Mouse (Mus musculus) kidney, postnatal 36 days (tissue): ENCODE measurements around the gene Zbtb16.

Experiments
- DNase-seq, 2 experiments: peaks; one replicate each; pipeline ENCODE4 v3.0.0; 2021 to 2022; ENCODE audit warnings: mixed read lengths in 2 of 2

The Zbtb16 gene

DNA sequence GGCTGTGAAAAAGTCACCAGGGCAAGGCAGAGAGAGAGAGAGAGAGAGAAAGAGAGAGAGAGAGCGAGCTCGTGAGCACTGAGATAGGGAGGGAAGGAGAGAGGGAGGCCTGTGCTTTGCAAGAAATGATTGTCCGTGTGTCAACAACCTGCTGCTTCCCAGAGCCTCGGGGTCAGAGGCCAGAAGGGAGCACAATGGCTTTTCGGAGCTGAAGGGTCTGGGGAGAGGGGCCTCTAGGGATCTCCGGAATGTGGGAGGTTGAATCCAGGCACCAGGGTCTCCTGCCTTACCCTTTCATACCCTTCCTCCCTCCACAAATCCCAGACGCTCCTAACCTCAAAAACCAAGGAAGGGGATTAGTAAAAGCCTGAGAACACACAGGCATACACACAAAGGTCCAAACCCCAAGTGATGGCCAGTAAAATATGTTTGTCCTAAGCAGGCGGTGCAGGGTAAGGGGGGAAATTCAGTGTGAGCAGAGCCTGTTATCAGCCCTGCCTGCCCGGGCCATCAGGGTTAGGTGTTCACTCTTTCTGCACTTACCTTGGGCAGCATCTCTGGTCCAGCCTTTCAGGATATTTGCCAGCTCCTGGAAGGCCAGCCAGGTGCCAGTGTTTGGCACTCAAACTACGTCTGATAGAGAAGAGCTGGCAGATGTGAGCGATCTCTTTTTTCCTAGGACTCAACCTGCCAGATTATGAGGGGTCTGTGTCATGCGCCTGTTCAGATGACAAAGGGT, 139.1 kb downstream of the Zbtb16 start:
- no peak for DNase-seq

DNA sequence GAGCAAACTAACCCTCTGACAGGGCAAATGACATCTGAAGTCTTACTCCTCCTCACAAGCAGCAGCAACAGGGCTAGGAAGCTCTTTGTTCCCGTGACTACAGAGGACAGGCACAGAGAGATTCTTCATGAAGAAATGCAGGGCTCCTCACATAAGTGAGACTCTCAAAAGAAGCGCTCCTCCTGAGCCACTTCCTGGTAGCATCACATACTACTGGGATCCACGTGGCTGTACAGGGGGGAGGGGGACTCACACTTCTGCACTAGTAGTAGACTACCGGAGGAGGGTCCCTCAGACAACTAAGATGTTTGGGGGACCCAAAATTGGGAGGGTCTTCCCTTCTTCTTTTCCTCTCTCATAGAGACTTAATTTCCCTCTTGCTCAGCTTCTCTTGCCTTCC, 139.7 kb downstream of the Zbtb16 start:
- DNase-seq: no peak

DNA sequence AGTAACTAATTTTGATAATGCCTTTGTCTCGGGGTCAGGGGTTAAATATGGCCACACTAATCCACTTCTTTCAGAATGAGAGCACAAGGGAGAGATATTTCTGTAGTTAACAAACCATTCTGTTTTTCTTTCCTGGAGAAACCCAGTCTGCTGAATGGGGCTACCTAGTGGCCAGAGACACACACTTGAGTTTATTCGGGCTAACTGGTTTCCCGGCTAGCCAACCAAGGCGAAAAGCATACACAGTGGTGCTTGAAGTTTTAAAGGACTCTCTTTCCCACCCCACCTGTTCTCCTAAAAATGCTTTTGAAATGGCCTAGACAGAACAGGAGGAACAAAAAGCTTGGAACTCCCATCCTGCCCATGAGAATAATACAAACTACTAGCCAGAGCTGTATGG, 140.2 kb downstream of the Zbtb16 start:
- DNase-seq: no peak

DNA sequence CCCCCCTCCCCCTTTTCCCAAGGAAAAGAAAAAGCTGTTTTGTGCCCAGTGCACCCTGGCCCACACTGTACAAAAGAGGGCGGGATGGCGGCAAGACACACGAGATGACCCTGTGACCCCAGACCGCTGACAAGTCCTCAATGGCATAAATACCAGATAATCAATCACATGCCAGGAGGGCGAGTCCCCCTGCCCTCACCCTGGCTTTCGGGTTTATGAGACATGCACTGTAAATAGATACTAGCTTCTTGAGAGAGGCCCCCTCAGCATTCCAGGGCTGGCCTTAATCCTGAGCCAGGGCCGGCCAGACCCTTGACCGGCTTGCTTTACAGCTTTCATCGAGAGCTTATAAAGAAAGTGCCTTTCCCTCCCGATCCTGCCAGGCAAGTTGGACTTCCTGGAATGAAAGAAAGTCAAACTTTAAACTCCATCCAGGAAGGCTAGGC, 141.4 kb downstream of the Zbtb16 start:
- peak in 1 of 2 experiments; percentile 31 for DNase-seq

DNA sequence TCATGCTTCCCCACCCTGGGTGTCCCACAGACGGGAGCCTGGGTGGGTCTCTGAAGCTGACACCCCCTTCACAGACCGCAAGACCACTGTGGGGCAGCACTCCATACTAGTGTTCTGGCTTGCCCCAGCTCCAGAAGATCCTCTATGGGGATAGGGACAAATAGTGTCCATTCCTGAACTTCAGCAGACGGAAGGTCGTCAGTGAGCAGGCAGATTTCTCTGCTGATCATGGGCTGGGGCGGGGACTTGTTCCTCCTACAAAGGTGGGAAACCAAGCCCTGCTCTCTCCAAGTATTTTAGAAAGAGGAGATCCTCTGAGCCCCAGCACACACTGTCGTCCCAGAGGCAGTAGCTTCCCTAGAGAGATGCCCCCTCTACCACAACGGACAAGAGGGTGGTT, 142.3 kb downstream of the Zbtb16 start:
- DNase-seq: no peak

DNA sequence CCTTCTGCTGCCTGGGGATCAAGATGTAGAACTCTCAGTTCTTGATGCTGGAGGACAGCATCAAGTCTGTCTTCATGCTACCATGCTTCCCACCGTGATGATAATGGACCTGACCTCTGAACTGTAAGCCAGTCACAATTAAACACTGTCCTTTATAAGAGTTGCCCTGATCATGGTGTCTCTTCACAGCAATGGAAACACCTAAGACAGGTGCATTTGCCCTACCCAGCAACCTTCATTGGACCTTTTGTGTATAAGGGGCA, 146.4 kb downstream of the Zbtb16 start:
- DNase-seq: no peak

DNA sequence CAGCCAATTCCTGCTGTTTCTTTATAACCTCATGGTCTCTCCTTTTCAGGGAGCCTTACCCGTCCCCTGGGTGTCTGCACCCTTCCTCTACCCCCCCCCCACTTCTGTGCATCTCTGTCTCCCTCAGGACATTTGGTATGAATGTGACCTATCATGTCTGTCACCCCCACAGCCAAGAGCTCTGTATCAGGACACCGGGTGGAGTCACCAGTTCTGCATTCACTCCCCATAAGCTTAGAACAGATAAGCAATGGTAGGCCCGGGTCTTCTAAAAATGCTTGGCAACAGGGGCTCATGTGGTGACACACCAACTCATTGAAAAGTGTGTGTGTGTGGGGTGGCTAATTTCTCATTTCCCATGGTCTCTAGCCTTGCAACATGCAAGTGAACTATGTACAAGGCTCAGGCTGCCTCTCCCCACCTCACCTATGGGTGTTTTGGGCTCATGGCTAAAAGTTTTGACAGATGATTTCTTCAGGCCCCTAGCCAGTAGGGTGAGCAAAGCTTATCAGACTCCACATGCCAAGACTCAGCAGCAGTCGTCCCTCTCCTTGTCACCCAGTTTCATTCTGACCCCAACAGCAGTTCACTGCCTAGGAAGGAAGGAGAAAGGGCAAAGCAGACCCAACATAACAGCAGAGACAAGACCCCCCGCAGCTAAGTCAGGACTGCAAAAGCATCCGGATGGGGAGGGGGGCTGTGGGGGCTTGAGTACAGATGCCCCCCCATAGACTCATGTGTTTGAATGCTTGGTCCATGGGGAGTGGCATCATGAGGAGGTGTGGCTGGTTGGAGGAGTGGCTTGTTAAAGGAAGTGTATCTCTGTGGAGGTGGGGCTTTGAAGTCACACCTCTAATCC, 146.9 kb downstream of the Zbtb16 start:
- no peak for DNase-seq

DNA sequence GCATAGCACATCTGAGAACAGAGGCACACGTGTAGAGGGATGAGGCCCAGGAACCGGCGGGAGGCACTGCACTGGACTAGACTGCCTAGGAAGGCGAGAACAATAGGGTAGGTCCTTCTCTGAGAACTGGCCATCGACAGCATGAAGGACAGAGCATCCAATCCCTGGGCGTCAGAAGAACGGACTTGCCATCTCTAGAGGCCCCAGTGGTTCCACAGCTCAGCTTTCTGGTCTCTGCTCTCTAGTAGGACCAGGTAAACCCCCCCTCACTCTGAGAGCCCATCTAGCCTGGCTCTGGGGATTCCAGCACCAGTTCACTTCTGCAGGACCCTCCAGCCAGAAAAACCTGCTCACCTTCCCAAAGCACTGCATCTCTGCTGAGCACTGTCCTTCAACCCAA, 148.1 kb downstream of the Zbtb16 start:
- DNase-seq: no peak

DNA sequence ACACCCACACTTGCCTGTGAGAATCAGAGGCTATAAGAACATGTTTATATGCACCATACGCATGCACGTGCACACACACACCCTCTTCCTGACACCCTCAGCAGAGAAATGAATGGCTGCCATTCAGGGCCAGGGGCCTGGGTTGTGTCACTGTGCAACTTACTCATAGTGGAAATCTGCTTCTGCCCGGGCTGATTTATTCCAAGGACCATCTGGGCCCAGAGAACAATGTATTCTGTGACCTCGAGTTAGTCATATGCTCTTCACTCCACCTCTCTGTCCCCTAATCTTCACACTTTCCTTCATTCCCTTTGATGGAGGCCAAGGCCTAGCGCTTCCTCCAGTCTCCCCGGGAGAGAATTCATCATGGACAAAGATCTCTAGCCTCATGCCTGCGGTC, 150.3 kb downstream of the Zbtb16 start:
- no peak for DNase-seq

DNA sequence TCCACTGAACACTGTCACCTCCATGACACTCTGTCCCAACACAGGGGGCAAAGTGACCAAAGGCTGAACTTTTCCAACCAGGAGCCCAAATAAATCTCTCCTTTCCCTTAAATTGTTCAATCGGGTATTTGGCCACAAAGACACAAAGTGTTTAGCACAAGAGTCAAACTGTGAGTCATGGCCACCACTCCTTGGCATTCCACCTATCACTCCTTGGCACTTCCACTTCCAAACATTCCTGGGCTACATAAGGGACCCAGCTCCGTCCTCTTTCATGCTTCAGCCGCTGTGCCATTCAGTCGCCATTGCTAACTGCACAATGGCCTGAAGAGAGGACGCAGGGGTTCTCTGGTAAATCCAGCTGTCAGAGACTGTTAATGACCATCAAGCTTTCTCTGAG, 151.9 kb downstream of the Zbtb16 start:
- no peak for DNase-seq

DNA sequence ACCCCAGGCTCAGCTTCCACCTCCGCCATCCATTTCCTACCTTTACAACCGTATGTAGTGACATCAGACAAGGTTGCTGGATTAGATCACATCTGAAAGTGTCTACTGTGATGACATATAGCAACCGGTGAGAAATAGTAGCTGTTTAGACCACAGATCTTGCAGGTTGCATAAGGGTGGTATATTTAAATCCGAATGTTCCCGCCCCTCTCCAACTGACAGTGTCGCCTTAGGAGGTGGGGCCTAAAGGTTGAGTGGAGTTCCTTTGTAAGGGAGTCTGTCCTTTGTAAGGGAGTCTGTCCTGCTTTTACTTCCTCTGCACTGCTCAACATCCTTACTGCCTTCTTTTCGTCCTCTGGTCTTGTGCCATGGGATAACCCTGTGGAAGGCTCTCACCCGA, 154.8 kb downstream of the Zbtb16 start:
- no peak for DNase-seq

DNA sequence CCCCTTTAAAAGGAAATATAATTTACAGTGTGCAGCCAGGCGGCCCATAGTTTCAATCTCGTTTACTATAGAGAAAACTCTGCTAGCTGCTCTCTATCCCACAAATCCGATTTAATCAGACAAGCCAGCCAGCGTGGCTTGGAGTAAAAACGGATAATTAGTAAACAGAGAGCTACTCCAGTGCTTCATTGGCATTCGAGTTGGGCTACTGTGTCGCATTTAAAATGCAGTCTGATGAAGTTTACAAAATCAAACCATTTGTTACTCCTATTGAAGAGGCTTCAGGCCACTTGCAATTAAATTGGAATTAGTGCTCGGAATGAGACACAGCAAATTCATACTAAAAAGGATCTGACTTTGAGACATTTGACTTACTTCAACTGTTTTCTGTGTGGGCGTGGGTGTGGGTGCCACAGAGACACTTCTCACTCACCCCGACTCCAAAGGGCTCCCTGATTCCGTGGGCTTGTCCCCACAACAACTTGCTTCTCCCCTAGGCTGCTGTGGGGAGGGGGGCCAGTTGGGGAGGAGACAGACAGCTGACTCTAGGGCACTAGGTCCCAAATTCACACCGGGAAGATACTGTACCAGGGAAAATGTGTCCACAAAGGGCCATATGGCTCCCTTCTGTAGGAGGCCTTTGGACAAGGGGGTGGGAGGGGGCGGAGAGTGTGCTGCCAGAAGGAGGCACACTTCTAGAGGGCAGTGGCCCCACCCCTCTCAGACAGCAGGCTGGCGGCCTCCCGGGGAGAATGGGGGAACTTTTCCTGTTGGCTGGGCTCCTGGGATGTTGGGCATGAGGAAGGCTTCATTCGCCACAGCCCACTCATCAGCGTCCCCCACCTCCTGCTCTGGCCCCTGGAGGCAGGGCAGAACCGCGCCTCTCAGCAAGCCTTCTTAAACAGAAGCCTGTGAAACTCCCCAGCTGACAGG, 157.3 kb downstream of the Zbtb16 start:
- DNase-seq: peak in 1 of 2 experiments; percentile 13

DNA sequence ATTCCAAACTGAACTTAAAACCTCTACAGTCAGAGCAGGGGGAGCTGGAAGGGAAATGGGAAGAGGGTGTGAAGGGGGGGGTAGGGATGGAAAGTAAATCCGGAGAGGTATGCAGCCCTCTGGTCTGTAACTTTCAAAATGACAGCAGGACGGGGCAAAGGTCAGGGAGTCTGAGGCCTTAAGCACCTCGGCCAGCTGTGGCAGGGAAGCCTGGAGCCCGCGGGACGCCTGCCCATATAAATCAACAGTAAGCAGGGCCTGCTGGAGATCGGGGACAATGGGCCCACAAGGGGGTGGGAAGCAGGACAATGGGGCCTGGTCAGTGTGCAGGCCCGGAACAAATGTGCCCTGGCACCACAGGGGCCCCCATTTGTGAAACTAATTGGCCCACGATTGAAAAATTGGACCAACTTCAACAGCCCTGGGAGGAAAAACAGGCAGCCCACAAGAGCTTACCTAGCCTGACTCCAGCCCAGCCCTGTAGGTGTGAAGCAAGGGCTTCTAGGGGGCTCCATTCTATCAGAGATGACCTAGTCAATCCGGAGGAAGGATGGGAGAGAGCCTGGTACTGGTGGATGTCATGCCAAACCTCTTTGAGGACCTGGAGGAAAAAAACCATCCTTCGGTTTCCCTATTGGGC, 160.8 kb downstream of the Zbtb16 start:
- peak; percentile 51 to 66 for DNase-seq

DNA sequence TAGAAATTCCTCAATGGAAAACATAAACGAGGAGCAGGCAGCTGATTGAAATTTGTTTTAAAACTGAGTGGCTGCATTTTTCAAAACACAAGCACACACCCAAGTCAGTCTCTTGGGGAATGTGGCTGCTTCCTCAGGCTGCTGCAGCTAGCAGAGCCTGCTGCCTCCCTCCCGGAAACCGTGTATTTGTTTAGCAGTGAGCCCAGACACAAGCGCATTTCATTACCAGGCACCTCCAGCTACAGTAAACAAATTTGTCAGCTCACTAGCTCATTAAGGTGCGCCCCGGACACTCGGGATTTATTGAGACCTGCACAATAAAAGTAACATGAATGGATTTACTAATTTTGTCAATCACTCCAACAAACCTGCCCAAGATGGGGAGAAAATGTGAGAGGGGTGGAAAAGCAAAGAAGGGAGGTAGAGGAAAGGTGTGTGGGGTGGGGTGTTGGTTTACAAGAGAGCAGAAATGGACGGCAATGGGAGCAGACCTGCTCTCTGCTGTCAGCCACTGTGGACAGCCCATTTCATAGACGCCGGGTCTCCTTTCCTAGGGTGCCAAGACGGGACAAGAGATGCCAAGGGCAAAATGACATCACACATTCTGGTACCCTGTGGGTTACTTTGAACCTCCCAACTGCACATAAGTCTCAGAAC, 161.5 kb downstream of the Zbtb16 start:
- DNase-seq: peak; percentile 48 to 68

DNA sequence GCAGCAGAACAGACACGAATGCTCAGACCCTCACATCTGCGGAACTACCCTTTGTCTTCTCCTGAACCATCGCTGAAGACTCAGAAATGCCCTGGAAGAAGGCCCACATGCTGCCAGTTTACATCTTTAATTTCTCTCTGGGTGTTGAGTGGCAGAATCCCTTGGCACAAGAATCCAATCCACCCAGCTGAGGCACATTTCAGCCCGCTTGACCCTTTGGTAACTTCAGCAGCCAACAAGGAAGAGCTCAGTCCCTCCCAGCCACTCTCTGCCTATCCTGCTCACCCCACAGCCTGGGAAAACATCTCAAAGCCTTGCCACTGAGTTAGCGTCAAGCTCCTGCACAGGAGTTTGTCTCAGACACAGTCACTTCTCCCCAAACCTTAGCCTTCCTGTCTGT, 162.2 kb downstream of the Zbtb16 start:
- DNase-seq: no peak

DNA sequence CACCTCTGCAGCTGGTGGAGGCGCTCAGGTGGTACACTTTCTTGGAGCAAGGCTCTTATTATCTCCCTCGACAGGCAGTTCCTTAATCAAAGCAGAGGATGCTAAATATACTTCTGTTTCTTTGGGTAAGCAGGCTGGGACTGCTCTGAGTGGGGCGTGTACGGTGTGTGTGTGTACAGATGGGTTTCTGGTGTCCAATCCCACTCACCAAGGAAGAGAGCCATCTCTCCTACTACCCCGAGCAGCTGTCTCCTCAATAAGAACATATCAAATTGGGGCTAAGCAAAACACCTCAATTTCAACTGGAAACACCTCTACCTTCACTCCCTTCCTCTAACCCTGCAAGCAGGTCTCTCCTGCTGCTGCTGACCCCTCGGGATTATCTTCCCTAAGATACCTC, 162.8 kb downstream of the Zbtb16 start:
- DNase-seq: no peak

DNA sequence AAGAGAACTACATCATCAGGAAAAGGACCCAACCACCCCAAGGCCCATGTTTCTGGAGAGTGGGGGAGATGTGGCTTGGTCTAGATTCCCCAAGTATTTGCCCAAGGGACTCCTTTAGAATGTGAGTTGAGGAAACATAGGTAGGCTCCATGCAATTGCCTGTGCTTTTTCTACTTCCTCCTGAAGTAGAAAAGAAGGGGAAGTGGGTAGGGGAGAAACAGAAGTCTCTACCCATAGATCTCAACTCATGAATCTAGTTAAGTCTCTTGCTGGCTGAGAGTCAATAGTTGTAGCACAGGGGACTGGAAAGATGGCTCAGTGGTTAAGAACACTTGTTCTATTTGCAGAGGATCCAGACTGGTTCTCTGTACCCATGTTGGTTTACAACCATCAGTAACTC, 164.2 kb downstream of the Zbtb16 start:
- DNase-seq: no peak

DNA sequence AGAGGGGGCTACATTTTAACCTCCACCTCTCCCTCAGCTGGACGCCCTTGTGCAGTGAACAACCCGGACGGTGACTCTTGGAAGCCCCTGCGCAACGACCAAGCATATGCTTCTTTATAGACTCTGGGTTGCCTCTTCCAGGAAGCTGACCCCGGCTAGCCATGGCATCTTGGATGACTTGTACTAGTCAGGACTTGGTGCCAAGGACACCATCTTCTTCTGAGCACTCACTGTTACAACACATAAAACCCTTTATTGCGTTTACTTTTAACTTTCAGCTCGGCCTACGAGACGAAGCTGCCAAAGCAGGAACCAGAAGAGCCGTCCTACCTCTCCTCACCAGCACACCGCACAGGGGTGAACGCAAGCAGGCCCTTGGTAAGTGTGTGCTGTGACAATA, 165.9 kb downstream of the Zbtb16 start:
- no peak for DNase-seq

DNA sequence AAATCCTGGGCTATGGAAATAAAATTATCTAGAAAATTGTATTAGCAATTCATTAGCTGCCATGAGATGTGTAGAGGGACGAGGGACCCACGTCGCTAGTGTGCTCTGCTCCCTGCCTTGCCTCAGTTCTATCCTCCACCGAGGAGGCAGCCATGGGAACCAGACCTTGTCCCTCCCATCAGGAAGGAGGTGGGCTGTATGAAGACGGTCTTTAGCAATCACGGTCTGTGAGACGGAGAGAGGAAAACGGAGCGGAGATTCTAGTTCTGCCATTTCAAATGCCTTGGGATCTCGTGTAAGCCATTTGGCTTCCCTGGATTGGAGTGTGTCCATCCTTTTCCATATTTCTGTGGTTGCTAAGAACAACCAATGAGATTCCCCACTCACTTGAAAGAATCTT, 166.3 kb downstream of the Zbtb16 start:
- no peak for DNase-seq

DNA sequence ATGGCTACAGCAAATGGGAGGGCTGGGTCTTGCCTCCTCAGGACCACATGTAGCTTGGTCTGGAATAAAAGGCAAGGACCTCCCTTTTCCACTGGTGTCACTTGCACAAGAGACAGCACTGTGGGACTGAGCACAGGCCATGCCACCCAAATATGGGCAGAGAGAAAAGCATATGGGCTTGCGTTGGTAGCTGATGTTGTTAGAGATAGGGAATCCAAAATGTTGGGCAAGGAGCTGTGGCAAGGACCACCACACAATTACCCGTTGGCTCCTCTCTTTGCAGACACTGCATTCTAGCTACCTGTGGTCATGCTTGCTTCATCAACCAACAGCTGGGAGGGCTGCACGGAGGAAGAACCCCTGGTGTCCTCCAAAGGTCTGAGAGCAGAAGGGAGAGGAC, 169.3 kb downstream of the Zbtb16 start:
- DNase-seq: no peak

DNA sequence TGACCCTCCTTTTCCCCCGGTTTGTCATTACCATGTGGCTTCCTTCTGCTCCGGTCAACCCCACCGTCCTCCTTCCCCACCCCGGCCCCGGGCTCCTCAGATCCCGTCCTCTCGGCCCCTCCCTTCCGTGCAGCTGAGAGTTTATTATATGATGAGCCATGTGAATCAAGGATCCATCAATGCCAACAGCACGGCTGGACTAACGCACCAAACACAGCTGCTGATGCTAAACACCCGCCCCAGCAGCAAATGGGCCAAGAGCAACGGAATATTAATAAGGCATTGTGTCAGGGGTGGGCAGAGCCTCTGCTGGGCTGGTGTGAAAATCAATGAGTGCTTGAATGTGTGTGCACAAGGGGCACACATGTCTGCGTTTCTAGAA, 173.0 kb downstream of the Zbtb16 start:
- DNase-seq: no peak

DNA sequence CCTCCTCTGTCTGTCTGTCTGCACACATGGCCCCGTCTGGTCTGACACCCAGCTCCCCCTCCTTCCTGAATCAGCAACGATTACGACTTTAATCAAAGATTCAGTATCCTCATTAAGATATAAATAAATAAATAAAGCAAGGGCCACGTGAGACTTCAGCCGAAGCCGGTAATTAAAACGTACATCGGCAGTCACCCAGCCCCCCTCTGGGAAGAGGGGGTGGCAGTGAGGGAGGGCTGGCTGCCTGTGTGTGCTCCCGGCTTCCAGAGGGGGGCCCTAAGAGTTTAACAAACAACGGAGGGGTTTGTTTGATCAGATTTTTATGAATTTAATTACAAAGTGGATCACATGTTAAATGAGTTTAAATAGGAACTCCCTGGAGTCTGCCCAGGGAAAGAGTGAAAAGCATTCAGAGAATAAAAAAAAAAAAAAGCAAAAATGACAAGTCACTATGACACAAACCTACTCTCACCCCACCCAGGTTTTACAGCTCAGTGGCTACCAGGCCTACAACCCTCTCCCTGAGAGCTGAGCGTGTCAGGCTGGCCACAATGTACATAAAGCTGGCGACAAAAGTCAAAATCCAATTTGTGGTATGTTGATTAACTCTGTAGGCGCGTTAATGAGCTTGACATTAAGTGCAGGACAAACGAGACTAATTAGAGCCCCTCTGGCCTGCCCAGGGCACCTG, 173.5 kb downstream of the Zbtb16 start:
- no peak for DNase-seq
